Mouse (Mus musculus): ENCODE data around the gene Med8.

DNA sequence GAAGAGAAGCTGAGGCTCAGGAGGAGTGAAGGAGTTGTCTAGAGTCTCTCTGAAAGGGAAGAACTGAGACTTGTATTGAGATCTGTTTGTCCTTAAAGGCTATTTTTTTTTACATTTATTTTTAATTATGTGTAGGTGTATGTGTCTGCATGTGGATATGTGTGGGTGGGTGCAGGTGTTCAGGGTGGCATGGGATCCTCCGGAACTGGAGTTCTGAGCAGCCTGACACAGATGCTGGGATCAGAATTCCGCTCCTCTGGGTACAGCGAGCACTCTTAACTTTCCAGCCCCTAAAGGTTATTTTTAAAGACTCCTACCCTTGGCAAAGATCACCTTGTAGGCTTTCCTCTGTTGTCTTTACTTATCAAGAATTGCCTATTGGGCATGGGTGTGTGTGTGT is 55.8 kb downstream of the Med8 start:
- TF ChIP-seq CTCF (IDR thresholded peaks at IDR 0.05; ENCODE audit: insufficient read depth, low read length) (no peak), POLR2A (IDR thresholded peaks at IDR 0.05; ENCODE audit: borderline replicate concordance, extremely low read depth, low read depth, low read length) (no peak)

All from lung, adult 2 months (tissue).